Mouse (Mus musculus) CH12.LX (cell line): ENCODE measurements around the gene Nptn. TPM values are rescaled to one million over a fixed set of nuclear protein-coding genes. Genes with fewer than 3 reads are reported as not detected.

Source experiments
- DNase-seq: peaks from one replicate; pipeline ENCODE4 v3.0.0-alpha.2; 2013; ENCODE audit errors: extremely low read depth
- H3K27ac ChIP-seq: 2 replicates; pipeline ENCODE4 v1.5.1; 2012; ENCODE audit warnings: low read depth, mild to moderate bottlenecking, control low read depth, moderate library complexity; ENCODE audit not compliant: insufficient read depth
- H3K27me3 ChIP-seq: replicated peaks from 2 replicates; pipeline ENCODE3; 2012; ENCODE audit warnings: inconsistent platforms
- H3K36me3 ChIP-seq, 2 experiments: replicated peaks in 1 of 2; 2 replicates each; pipeline versions ENCODE3 to v1.6.1; 2012; ENCODE audit warnings: inconsistent platforms in 1 of 2, low read length in 1 of 2, mild to moderate bottlenecking in 1 of 2, mixed read lengths in 1 of 2, moderate library complexity in 1 of 2; ENCODE audit not compliant: control insufficient read depth in 1 of 2, insufficient read depth in 1 of 2
- H3K4me1 ChIP-seq, 2 experiments: 2 replicates each; pipeline ENCODE4 v1.6.1; 2012; ENCODE audit warnings: inconsistent platforms in 1 of 2, moderate library complexity in 1 of 2; ENCODE audit not compliant: insufficient read depth in 2 of 2, control insufficient read depth in 1 of 2
- H3K4me2 ChIP-seq: 2 replicates; pipeline ENCODE4 v1.6.1; 2012; ENCODE audit warnings: low read depth, mild to moderate bottlenecking, control low read depth; ENCODE audit not compliant: poor library complexity, insufficient read depth, severe bottlenecking
- H3K4me3 ChIP-seq, 3 experiments: fragments of 150-350 bp in 1 of 3; sonication (generic) in 1 of 3; replicated peaks in 1 of 3; 2 replicates each; pipeline versions ENCODE3 to v1.5.1; 2011 to 2012; ENCODE audit warnings: low read depth in 2 of 3, low read length in 2 of 3, mild to moderate bottlenecking in 2 of 3, moderate library complexity in 2 of 3, control low read depth in 1 of 3, improper control_type of control experiment in 1 of 3, inconsistent platforms in 1 of 3, mixed read lengths in 1 of 3; ENCODE audit not compliant: poor library complexity in 1 of 3
- H3K79me2 ChIP-seq: replicated peaks from 2 replicates; pipeline ENCODE4 v1.6.1; 2012; ENCODE audit warnings: mild to moderate bottlenecking, moderate library complexity; ENCODE audit not compliant: control insufficient read depth, poor library complexity, insufficient read depth, severe bottlenecking; ENCODE audit errors: extremely low read depth
- H3K9ac ChIP-seq: 2 replicates; pipeline ENCODE4 v1.6.1; 2012; ENCODE audit warnings: low read depth, mild to moderate bottlenecking, control low read depth, moderate library complexity; ENCODE audit not compliant: insufficient read depth
- H3K9me3 ChIP-seq: replicated peaks from 2 replicates; pipeline ENCODE3; 2012; ENCODE audit warnings: low read length, inconsistent platforms, mixed read lengths
- CHD1 ChIP-seq: IDR thresholded peaks from 2 replicates; pipeline ENCODE4 v1.6.1; 2012; ENCODE audit warnings: low read depth, low read length, improper control_type of control experiment, inconsistent platforms
- CTCF ChIP-seq, 2 experiments: IDR thresholded peaks in 1 of 2; conservative IDR thresholded peaks in 1 of 2; 2 replicates each; pipeline ENCODE4 v1.5.1; 2011 to 2012; ENCODE audit warnings: low read depth in 2 of 2, low read length in 2 of 2, improper control_type of control experiment in 1 of 2, inconsistent platforms in 1 of 2, mild to moderate bottlenecking in 1 of 2, moderate library complexity in 1 of 2
- ELF1 ChIP-seq: IDR thresholded peaks from 2 replicates; pipeline ENCODE4 v1.6.1; 2014; ENCODE audit warnings: low read depth, mild to moderate bottlenecking, inconsistent platforms, low read length, improper control_type of control experiment
- EP300 ChIP-seq: IDR thresholded peaks from 2 replicates; pipeline ENCODE4 v1.6.1; 2011; ENCODE audit warnings: low read length, improper control_type of control experiment
- GABPA ChIP-seq: IDR thresholded peaks from 2 replicates; pipeline ENCODE4 v1.6.1; 2012; ENCODE audit warnings: low read depth, low read length, improper control_type of control experiment, inconsistent platforms; ENCODE audit not compliant: insufficient replicate concordance
- IRF4 ChIP-seq: IDR thresholded peaks from 2 replicates; pipeline ENCODE4 v1.6.1; 2014; ENCODE audit warnings: low read depth, mild to moderate bottlenecking, inconsistent platforms, low read length, improper control_type of control experiment
- JUN ChIP-seq: IDR thresholded peaks from 2 replicates; pipeline ENCODE4 v1.6.1; 2011; ENCODE audit warnings: low read depth, mild to moderate bottlenecking, low read length, improper control_type of control experiment, moderate library complexity; ENCODE audit not compliant: insufficient read depth
- JUND ChIP-seq: conservative IDR thresholded peaks from 2 replicates; pipeline ENCODE4 v1.6.1; 2011; ENCODE audit warnings: low read depth, low read length, improper control_type of control experiment
- KAT2A ChIP-seq: IDR thresholded peaks from 2 replicates; pipeline ENCODE4 v1.6.1; 2012; ENCODE audit warnings: low read length, improper control_type of control experiment, inconsistent platforms; ENCODE audit not compliant: insufficient replicate concordance
- MAFK ChIP-seq: IDR thresholded peaks from 2 replicates; pipeline ENCODE4 v1.6.1; 2011; ENCODE audit warnings: low read length, improper control_type of control experiment; ENCODE audit not compliant: insufficient replicate concordance
- MAZ ChIP-seq: IDR thresholded peaks from 2 replicates; pipeline ENCODE4 v1.6.1; 2012; ENCODE audit warnings: low read depth, mild to moderate bottlenecking, inconsistent platforms, low read length, improper control_type of control experiment, moderate library complexity
- MEF2A ChIP-seq: IDR thresholded peaks from 2 replicates; pipeline ENCODE4 v1.6.1; 2014; ENCODE audit warnings: low read depth, mild to moderate bottlenecking, inconsistent platforms, low read length, improper control_type of control experiment, borderline replicate concordance
- MXI1 ChIP-seq: IDR thresholded peaks from 2 replicates; pipeline ENCODE4 v1.6.1; 2011; ENCODE audit warnings: mild to moderate bottlenecking, low read depth, low read length, improper control_type of control experiment
- MYC ChIP-seq: IDR thresholded peaks from 2 replicates; pipeline ENCODE4 v1.6.1; 2011; ENCODE audit warnings: low read depth, mild to moderate bottlenecking, improper control_type of control experiment, low read length
- NRF1 ChIP-seq: IDR thresholded peaks from 2 replicates; pipeline ENCODE4 v1.6.1; 2014; ENCODE audit warnings: low read depth, mild to moderate bottlenecking, inconsistent platforms, low read length, improper control_type of control experiment, moderate library complexity
- PAX5 ChIP-seq: IDR thresholded peaks from 2 replicates; pipeline ENCODE4 v1.6.1; 2012; ENCODE audit warnings: low read length, inconsistent platforms, mixed read lengths
- POLR2A ChIP-seq: IDR thresholded peaks from 2 replicates; pipeline ENCODE4 v1.6.1; 2011; ENCODE audit warnings: low read depth, mild to moderate bottlenecking, improper control_type of control experiment, low read length
- SIN3A ChIP-seq: IDR thresholded peaks from 2 replicates; pipeline ENCODE4 v1.6.1; 2012; ENCODE audit warnings: low read length, improper control_type of control experiment, inconsistent platforms
- SMC3 ChIP-seq: IDR thresholded peaks from 2 replicates; pipeline ENCODE4 v1.6.1; 2011; ENCODE audit warnings: low read depth, low read length, improper control_type of control experiment
- TBP ChIP-seq: conservative IDR thresholded peaks from 2 replicates; pipeline ENCODE4 v1.6.1; 2011; ENCODE audit warnings: low read depth, low read length, improper control_type of control experiment
- TCF12 ChIP-seq: IDR thresholded peaks from 2 replicates; pipeline ENCODE4 v1.6.1; 2014; ENCODE audit warnings: low read depth, mild to moderate bottlenecking, inconsistent platforms, low read length, improper control_type of control experiment
- UBTF ChIP-seq: IDR thresholded peaks from 2 replicates; pipeline ENCODE4 v1.6.1; 2012; ENCODE audit warnings: low read depth, mild to moderate bottlenecking, inconsistent platforms, low read length, improper control_type of control experiment, moderate library complexity
- USF1 ChIP-seq: IDR thresholded peaks from 2 replicates; pipeline ENCODE4 v1.6.1; 2014; ENCODE audit warnings: low read depth, mild to moderate bottlenecking, inconsistent platforms, low read length, improper control_type of control experiment
- ZC3H11A ChIP-seq: IDR thresholded peaks from 2 replicates; pipeline ENCODE4 v1.6.1; 2012; ENCODE audit warnings: low read depth, mild to moderate bottlenecking, inconsistent platforms, low read length, improper control_type of control experiment
- ZKSCAN1 ChIP-seq: IDR thresholded peaks from 2 replicates; pipeline ENCODE4 v1.6.1; 2012; ENCODE audit warnings: low read depth, inconsistent platforms, low read length, improper control_type of control experiment, borderline replicate concordance
- ZNF384 ChIP-seq: IDR thresholded peaks from 2 replicates; pipeline ENCODE4 v1.6.1; 2012; ENCODE audit warnings: low read depth, low read length, improper control_type of control experiment, inconsistent platforms
- dilution Hi-C: fragments of 300-500 bp; cut with MboI; formaldehyde crosslinking; loops from 2 replicates; pipeline ENCODE4 v1.14.3; 2020; ENCODE audit warnings: low sequenced_read_pairs; ENCODE audit not compliant: extremely low pct_unique_long_range_greater_than_20kb, extremely low pct_ligation_motif_present
- in situ Hi-C: fragments of 300-500 bp; cut with MboI; formaldehyde crosslinking; loops from 3 replicates; pipeline ENCODE4 v1.14.3; 2019; ENCODE audit warnings: low sequenced_read_pairs, low pct_ligation_motif_present, low pct_unique_long_range_greater_than_20kb, mixed read lengths
- polyA plus RNA-seq: library from polyadenylated mRNA; unstranded; fragments of >175 nt; gene quantifications from 2 replicates; pipeline ENCODE4 v1.2.1, GENCODE M21; 2012; ENCODE audit warnings: low read depth; ENCODE audit not compliant: insufficient read length
- total RNA-seq, 2 experiments: library from RNA; depleted of rRNA; stranded (reverse); fragments of 300-350 nt in 1 of 2; fragments of >200 nt in 1 of 2; gene quantifications; 2 replicates each; pipeline ENCODE4 v1.2.3; 2012 to 2014

The Nptn gene
- total and polyA plus RNA-seq, 3 experiments, result 48.4 to 184 (median 175) TPM

DNA sequence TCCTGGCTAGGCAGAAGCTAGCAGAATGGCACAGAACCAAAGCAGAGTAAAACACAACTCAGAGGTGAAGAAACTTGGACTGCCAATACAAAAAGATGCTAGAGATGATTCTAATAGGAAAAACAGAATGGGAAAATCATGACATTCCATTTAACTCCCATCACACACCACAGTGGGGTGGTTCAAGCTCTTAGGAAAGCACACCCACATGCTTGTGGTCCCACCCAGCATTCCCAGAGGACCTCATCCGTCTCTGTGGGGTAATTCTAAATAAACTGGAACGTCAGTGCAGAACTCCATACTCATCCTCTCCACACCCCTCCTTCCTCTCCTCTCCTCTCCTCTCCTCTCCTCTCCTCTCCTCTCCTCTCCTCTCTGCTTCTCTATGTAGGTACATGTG is 99.4 kb downstream of the Nptn start:
- Histone ChIP-seq H3K27ac (no peak overlapping the region), H3K9me3 (peaks cover 3% of the 10 kb centered on the region), H3K79me2 (no peaks in the 10 kb centered on the region), H3K27me3 (no peaks in the 10 kb centered on the region), H3K4me2 (no peak overlapping the region), H3K36me3 (no peaks in the 10 kb centered on the region), H3K4me3 (no peak overlapping the region), H3K9ac (no peak overlapping the region), H3K4me1 (peaks cover 2 to 9% of the 10 kb centered on the region in 2 experiments; a peak in 3 of 4 replicates)
- TF ChIP-seq GABPA (no peak), NRF1 (no peak), KAT2A (no peak), TBP (no peak), MXI1 (no peak), USF1 (no peak), PAX5 (no peak), CHD1 (no peak), MYC (no peak), CTCF (conservative IDR thresholded peaks at IDR 0.05 in 1 of 2, IDR thresholded peaks at IDR 0.05 in 1 of 2; ENCODE audit: low read depth in 2 of 2, low read length in 2 of 2) (no peak), IRF4 (no peak), EP300 (no peak), ZNF384 (no peak), SIN3A (no peak), MAFK (no peak), MAZ (no peak), MEF2A (no peak), UBTF (no peak), ZKSCAN1 (no peak)
- DNase-seq, result no peak
- dilution Hi-C loops (no loop called here), in situ Hi-C loops (no loop called here)

DNA sequence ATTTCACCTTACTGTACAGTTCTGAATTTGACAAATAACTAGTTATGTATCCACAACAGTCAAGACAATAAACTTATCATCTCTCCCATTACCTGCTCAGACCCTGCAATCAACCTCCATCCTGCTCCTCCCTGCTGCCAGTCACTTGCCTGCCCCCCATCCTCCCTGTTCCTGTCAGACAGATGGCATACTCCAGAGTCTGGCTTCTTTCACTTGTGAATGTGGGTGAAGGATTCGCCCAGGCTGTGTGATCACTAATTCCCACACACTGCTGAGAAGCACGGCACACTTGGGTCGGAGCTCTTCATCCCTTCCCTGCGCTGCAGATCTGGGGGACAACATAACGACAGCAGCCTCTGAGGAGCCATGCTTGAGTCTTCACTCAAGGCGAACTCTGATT is 100.1 kb downstream of the Nptn start:
- Histone ChIP-seq H3K27me3 (no peaks in the 10 kb centered on the region), H3K27ac (no peak overlapping the region), H3K4me1 (peaks cover 4 to 11% of the 10 kb centered on the region in 2 experiments), H3K79me2 (no peaks in the 10 kb centered on the region), H3K4me3 (no peak overlapping the region), H3K9me3 (peaks cover 3% of the 10 kb centered on the region), H3K4me2 (no peak overlapping the region), H3K36me3 (no peaks in the 10 kb centered on the region), H3K9ac (no peak overlapping the region)
- DNase-seq, result no peak
- dilution Hi-C loops (no loop called here), in situ Hi-C loops (no loop called here)
- no peak for TF ChIP-seq EP300
- TF ChIP-seq ELF1, result no peak
- TF ChIP-seq GABPA, result no peak
- no peak for TF ChIP-seq JUND
- TF ChIP-seq MXI1, result no peak
- no peak for TF ChIP-seq ZC3H11A
- no peak for TF ChIP-seq SMC3
- TF ChIP-seq ZNF384, result no peak
- TF ChIP-seq CHD1, result no peak
- TF ChIP-seq TCF12, result no peak
- no peak for TF ChIP-seq PAX5
- no peak for TF ChIP-seq UBTF
- no peak for TF ChIP-seq MAFK
- no peak for TF ChIP-seq MYC
- TF ChIP-seq KAT2A, result no peak
- TF ChIP-seq POLR2A, result no peak
- TF ChIP-seq JUN, result no peak
- no peak for TF ChIP-seq TBP
